Mouse (Mus musculus): ENCODE data around the gene Dnm3. TPM values are rescaled to one million over a fixed set of nuclear protein-coding genes. Genes with fewer than 3 reads are reported as not detected.

Gene Dnm3
- polyA plus RNA-seq, 1 experiment from 2014 or later = 25.7 TPM

- no peak overlapping the region for H3K4me3 ChIP-seq
- no peak overlapping the region for H3K27ac ChIP-seq
- ATAC-seq (ENCODE audit: low FRiP score) = no peak
- no peak overlapping the region for H3K9ac ChIP-seq
- no peak overlapping the region for H3K4me2 ChIP-seq (replicated peaks)
- no peaks in the 10 kb centered on the region for H3K4me1 ChIP-seq
- H3K27me3 ChIP-seq = no peaks in the 10 kb centered on the region
- no peaks in the 10 kb centered on the region for H3K36me3 ChIP-seq
- no peaks in the 10 kb centered on the region for H3K9me3 ChIP-seq (replicated peaks)
- 74% methylated on average over 7 of the region's 7 CpGs for WGBS
Measured at GRCm38 (mm10) chr1:162312152-162312551, 165.7 kb downstream of the Dnm3 start.

- no peaks in the 10 kb centered on the region for H3K9me3 ChIP-seq (replicated peaks)
- no peak for ATAC-seq (ENCODE audit: low FRiP score)
- H3K27me3 ChIP-seq = no peaks in the 10 kb centered on the region
- H3K4me3 ChIP-seq = no peak overlapping the region
- H3K36me3 ChIP-seq = no peaks in the 10 kb centered on the region
- no peak overlapping the region for H3K9ac ChIP-seq
- H3K4me1 ChIP-seq = no peaks in the 10 kb centered on the region
- no peak overlapping the region for H3K4me2 ChIP-seq (replicated peaks)
- 72% methylated on average over 6 of the region's 6 CpGs for WGBS
- no peak overlapping the region for H3K27ac ChIP-seq
Measured at GRCm38 (mm10) chr1:162305247-162305646, 172.6 kb downstream of the Dnm3 start.

GRCm38 (mm10) chr1:162302480-162302879 is 175.4 kb downstream of the Dnm3 start:
- Histone ChIP-seq H3K4me2 (replicated peaks) (no peak overlapping the region), H3K4me1 (no peaks in the 10 kb centered on the region), H3K27me3 (no peaks in the 10 kb centered on the region), H3K4me3 (no peak overlapping the region), H3K27ac (no peak overlapping the region), H3K9ac (no peak overlapping the region), H3K36me3 (no peaks in the 10 kb centered on the region), H3K9me3 (replicated peaks) (no peaks in the 10 kb centered on the region)
- no peak for ATAC-seq (ENCODE audit: low FRiP score)
- 51% methylated on average over 4 of the region's 4 CpGs for WGBS

GRCm38 (mm10) chr1:162299558-162300319 is 178.1 kb downstream of the Dnm3 start:
- Histone ChIP-seq H3K9me3 (replicated peaks) (no peaks in the 10 kb centered on the region), H3K4me3 (no peak overlapping the region), H3K9ac (no peak overlapping the region), H3K4me1 (no peaks in the 10 kb centered on the region), H3K36me3 (no peaks in the 10 kb centered on the region), H3K27me3 (no peaks in the 10 kb centered on the region), H3K4me2 (replicated peaks) (no peak overlapping the region), H3K27ac (no peak overlapping the region)
- no peak for ATAC-seq (ENCODE audit: low FRiP score)
- 83% methylated on average over 12 of the region's 12 CpGs for WGBS

- Histone ChIP-seq H3K4me2 (replicated peaks) (no peak overlapping the region), H3K9me3 (replicated peaks) (no peaks in the 10 kb centered on the region), H3K36me3 (no peaks in the 10 kb centered on the region), H3K27me3 (no peaks in the 10 kb centered on the region), H3K27ac (no peak overlapping the region), H3K4me1 (no peaks in the 10 kb centered on the region), H3K4me3 (no peak overlapping the region), H3K9ac (no peak overlapping the region)
- 89% methylated on average over 3 of the region's 3 CpGs for WGBS
- no peak for ATAC-seq (ENCODE audit: low FRiP score)
Measured at GRCm38 (mm10) chr1:162298527-162298926, 179.3 kb downstream of the Dnm3 start.

- 79% methylated on average over 5 of the region's 5 CpGs for WGBS
- H3K27me3 ChIP-seq = no peaks in the 10 kb centered on the region
- no peak for ATAC-seq (ENCODE audit: low FRiP score)
- no peak overlapping the region for H3K4me3 ChIP-seq
- H3K36me3 ChIP-seq = no peaks in the 10 kb centered on the region
- no peak overlapping the region for H3K9ac ChIP-seq
- H3K4me1 ChIP-seq = no peaks in the 10 kb centered on the region
- no peak overlapping the region for H3K4me2 ChIP-seq (replicated peaks)
- no peaks in the 10 kb centered on the region for H3K9me3 ChIP-seq (replicated peaks)
- H3K27ac ChIP-seq = no peak overlapping the region
Measured at GRCm38 (mm10) chr1:162295443-162295842, 182.4 kb downstream of the Dnm3 start.

- H3K9ac ChIP-seq = no peak overlapping the region
- H3K4me3 ChIP-seq = no peak overlapping the region
- no peaks in the 10 kb centered on the region for H3K27me3 ChIP-seq
- H3K36me3 ChIP-seq = no peaks in the 10 kb centered on the region
- H3K4me2 ChIP-seq (replicated peaks) = no peak overlapping the region
- no peaks in the 10 kb centered on the region for H3K4me1 ChIP-seq
- ATAC-seq (ENCODE audit: low FRiP score) = no peak
- H3K27ac ChIP-seq = no peak overlapping the region
- no peaks in the 10 kb centered on the region for H3K9me3 ChIP-seq (replicated peaks)
- WGBS = 83% methylated on average over 4 of the region's 4 CpGs
Measured at GRCm38 (mm10) chr1:162294572-162294910, 183.3 kb downstream of the Dnm3 start.

GRCm38 (mm10) chr1:162293732-162294571 is 183.9 kb downstream of the Dnm3 start:
- no peaks in the 10 kb centered on the region for H3K36me3 ChIP-seq
- no peak for ATAC-seq (ENCODE audit: low FRiP score)
- WGBS = 83% methylated on average over 4 of the region's 4 CpGs
- no peaks in the 10 kb centered on the region for H3K4me1 ChIP-seq
- H3K27ac ChIP-seq = no peak overlapping the region; the same call in 1 of the 2 replicates
- no peaks in the 10 kb centered on the region for H3K27me3 ChIP-seq
- H3K4me2 ChIP-seq (replicated peaks) = no peak overlapping the region
- H3K9me3 ChIP-seq (replicated peaks) = no peaks in the 10 kb centered on the region
- no peak overlapping the region for H3K9ac ChIP-seq
- no peak overlapping the region for H3K4me3 ChIP-seq

- no peak overlapping the region for H3K4me3 ChIP-seq
- no peaks in the 10 kb centered on the region for H3K27me3 ChIP-seq
- H3K9me3 ChIP-seq (replicated peaks) = no peaks in the 10 kb centered on the region
- 49% methylated on average over 6 of the region's 6 CpGs for WGBS
- no peak overlapping the region for H3K27ac ChIP-seq
- no peak for ATAC-seq (ENCODE audit: low FRiP score)
- no peak overlapping the region for H3K4me2 ChIP-seq (replicated peaks)
- peaks cover under 1% of the 10 kb centered on the region; the same call in 1 of the 2 replicates for H3K4me1 ChIP-seq
- H3K36me3 ChIP-seq = no peaks in the 10 kb centered on the region
- H3K9ac ChIP-seq = no peak overlapping the region
Measured at GRCm38 (mm10) chr1:162286910-162287309, 190.9 kb downstream of the Dnm3 start.

- Histone ChIP-seq H3K36me3 (no peaks in the 10 kb centered on the region), H3K27ac (no peak overlapping the region), H3K9me3 (replicated peaks) (no peaks in the 10 kb centered on the region), H3K4me3 (no peak overlapping the region), H3K27me3 (no peaks in the 10 kb centered on the region), H3K4me2 (replicated peaks) (no peak overlapping the region), H3K9ac (no peak overlapping the region), H3K4me1 (peaks cover 2% of the 10 kb centered on the region; the same call in 1 of the 2 replicates)
- WGBS = 20% methylated on average over 7 of the region's 7 CpGs
- no peak for ATAC-seq (ENCODE audit: low FRiP score)
Measured at GRCm38 (mm10) chr1:162281981-162282381, 195.9 kb downstream of the Dnm3 start.

- Histone ChIP-seq H3K27ac (no peak overlapping the region), H3K4me2 (replicated peaks) (no peak overlapping the region), H3K36me3 (no peaks in the 10 kb centered on the region), H3K9ac (no peak overlapping the region), H3K4me1 (peaks cover 2% of the 10 kb centered on the region; the same call in 1 of the 2 replicates), H3K27me3 (no peaks in the 10 kb centered on the region), H3K4me3 (no peak overlapping the region), H3K9me3 (replicated peaks) (no peaks in the 10 kb centered on the region)
- WGBS = 89% methylated on average over 4 of the region's 4 CpGs
- no peak for ATAC-seq (ENCODE audit: low FRiP score)
Measured at GRCm38 (mm10) chr1:162280052-162280451, 197.8 kb downstream of the Dnm3 start.

- H3K27ac ChIP-seq = no peak overlapping the region
- no peak overlapping the region for H3K4me3 ChIP-seq
- no peak overlapping the region for H3K9ac ChIP-seq
- H3K27me3 ChIP-seq = no peaks in the 10 kb centered on the region
- H3K9me3 ChIP-seq (replicated peaks) = no peaks in the 10 kb centered on the region
- no peak for ATAC-seq (ENCODE audit: low FRiP score)
- H3K4me2 ChIP-seq (replicated peaks) = no peak overlapping the region
- H3K4me1 ChIP-seq = no peaks in the 10 kb centered on the region
- H3K36me3 ChIP-seq = no peaks in the 10 kb centered on the region
- 96% methylated on average over 1 of the region's 1 CpGs for WGBS
Measured at GRCm38 (mm10) chr1:162276011-162276410, 201.8 kb downstream of the Dnm3 start.

All from hindbrain, embryonic 12.5 days (tissue).